Mouse (Mus musculus) layer of hippocampus, adult 9-11 months (tissue): Measurements from ENCODE around the gene Gtpbp10.

Experiments
- DNase-seq: peaks from one replicate; pipeline ENCODE4 v3.0.0; 2022

Gene Gtpbp10

DNA sequence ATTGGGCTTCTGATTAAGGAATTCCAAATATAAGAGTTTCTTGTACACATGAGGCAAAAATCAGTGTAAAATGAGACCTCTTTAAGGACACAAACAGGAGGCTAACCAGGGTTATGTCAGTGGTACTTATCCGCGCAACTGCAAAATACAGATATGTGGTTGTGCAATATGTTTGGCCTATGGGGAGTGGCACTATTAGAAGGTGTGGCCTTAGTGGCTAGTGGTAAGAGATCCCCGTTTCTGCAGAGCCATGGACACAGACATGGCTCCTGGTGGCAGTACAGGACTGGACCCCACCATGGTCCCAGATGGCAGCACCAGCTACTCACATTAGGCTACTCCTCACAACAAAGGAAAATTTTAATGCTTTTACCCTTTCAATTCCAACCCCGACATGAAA is 64.3 kb downstream of the Gtpbp10 start:
- DNase-seq = no peak

DNA sequence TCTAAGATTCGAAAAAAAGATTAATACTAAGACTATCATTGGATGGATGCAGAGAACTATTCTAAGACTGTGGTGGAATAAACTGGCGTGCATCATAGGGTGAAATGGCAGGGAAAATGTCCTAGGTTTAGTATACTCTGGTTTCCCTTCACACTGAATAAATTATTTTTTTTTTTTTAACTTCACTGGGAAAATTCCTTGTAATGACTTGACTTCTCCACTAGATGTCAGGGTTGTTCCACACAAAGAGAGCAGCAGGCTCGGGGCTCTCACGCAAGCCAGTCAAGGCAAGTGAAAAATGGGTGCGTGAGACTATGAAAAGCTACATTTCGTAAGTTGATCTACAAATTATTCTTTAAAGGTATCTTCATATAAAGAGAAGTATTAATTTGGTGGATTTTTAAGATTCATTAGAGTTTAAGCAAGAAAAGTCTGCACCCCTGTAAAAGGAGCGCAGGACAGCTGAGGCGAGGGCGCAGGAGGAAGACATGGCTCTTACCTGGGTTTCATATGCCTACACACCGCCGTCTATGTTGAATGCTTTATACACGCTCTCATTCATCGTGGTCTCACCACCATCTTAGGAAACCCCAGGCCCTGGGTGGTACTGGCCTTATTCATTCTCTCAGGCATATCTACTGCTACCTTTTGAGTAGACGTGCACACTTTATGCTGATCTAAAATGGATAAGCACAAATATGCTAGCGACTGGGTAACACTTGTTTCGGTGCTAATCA is 64.9 kb downstream of the Gtpbp10 start:
- DNase-seq = no peak

DNA sequence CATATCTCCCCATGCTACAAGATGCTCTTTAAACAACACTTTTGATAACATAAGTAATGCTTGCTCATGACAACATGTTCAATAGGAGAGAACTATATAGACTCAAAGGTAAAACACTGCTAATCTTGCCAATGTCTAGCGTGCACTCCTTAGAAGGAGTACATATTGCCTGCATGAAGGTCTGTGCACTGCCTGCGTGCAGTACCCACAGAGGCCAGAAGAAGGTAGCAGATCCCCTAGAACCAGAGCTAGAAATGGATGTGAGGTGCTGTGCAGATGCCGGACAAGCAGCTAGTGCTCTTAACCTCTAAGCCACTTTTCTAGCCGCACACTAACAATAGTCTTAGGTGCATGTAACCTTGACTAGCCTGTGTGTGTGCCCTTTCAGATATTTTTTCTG is 67.2 kb downstream of the Gtpbp10 start:
- no peak for DNase-seq
